22 mouse cellular contexts compared by ENCODE assay signal in the genomic region with DNA sequence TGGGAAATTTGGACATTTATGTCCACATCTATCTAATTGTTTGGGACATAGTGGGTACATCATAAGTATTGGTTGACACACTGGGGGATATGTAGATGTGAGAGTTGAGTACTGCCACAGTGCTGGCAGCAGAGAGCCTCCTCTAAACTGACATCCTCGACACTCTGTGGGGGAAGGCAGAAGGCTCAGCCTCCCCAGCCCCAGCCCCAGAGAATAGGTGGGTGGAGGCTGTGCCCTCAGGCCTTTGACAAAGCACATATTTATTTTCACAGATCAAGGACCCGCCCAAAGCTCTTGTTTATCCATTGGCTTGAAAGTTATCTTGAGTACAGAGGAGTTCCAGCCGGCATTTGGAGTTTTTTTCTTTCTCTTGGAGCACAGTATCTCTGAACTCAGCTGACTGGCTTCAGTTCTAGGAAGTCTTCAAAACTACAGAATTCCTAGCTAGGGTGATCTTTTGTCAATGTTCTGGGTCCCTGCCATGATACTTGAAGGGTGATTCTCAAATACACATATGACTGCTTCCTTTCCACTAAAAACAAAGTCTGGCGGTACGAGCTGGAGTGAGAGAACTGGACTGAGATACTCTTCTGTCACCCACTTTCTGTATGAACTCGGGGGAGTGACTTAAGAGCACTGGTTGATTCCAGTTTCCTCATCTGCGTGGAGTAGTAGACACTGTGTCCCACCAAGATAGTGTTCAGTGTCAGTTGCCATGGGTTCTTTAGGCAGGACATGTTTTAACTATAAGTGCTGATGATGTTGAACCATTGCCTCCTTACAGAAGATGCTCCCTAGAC. TPM values are rescaled to one million over a fixed set of nuclear protein-coding genes. Genes with fewer than 3 reads are reported as not detected.
DNase-seq lines count a peak whose midpoint lies in the region; ATAC-seq and TF ChIP-seq lines count a peak whose summit lies in the region.
"Had no signal": no experiment of that assay in that cellular context is flagged by ENCODE, and none has a peak within 500 bp of the region (broad histone marks: within the 10 kb centered on the region; RNA-seq: fewer than 3 reads in every experiment).

No protein-coding gene starts in this region.

- TF ChIP-seq CTCF in kidney, postnatal 0 days (IDR thresholded peaks at IDR 0.05; ENCODE audit: low read depth): no peak
- no peak for TF ChIP-seq CTCF in lung, postnatal 0 days (IDR thresholded peaks at IDR 0.05)
- no peak for TF ChIP-seq CTCF in stomach, postnatal 0 days (IDR thresholded peaks at IDR 0.05; ENCODE audit: low read depth)

- no peak overlapping the region for H3K9ac ChIP-seq in kidney, postnatal 0 days (ENCODE audit: low read depth, low read length)
- H3K9ac ChIP-seq in lung, postnatal 0 days (replicated peaks; ENCODE audit: low read depth): no peak overlapping the region
- no peak overlapping the region for H3K9ac ChIP-seq in stomach, postnatal 0 days (ENCODE audit: low read length)
- H3K9ac ChIP-seq: hindbrain, embryonic 12.5 days; limb, embryonic 12.5 days; liver, embryonic 13.5 days; midbrain, embryonic 12.5 days had no signal

- WGBS in kidney, postnatal 0 days: 56% methylated on average over 7 of the region's 7 CpGs
- 19% methylated on average over 7 of the region's 7 CpGs for WGBS in lung, postnatal 0 days
- 29% methylated on average over 7 of the region's 7 CpGs for WGBS in stomach, postnatal 0 days

- no peaks in the 10 kb centered on the region for H3K4me1 ChIP-seq in kidney, postnatal 0 days (replicated peaks; ENCODE audit: insufficient read depth, low read length)
- 0 out of 2 replicates have a peak, but pooled peaks cover 6% of the 10 kb centered on the region for H3K4me1 ChIP-seq in lung, postnatal 0 days (ENCODE audit: insufficient read depth, low read depth, low read length)
- H3K4me1 ChIP-seq in stomach, postnatal 0 days (replicated peaks; ENCODE audit: control insufficient read depth, insufficient read depth): 0 out of 2 replicates have a peak, but pooled peaks cover 4% of the 10 kb centered on the region
- H3K4me1 ChIP-seq: hindbrain, embryonic 12.5 days; midbrain, embryonic 12.5 days had no signal

- ATAC-seq in kidney, postnatal 0 days (replicated peaks; ENCODE audit: low FRiP score, low read depth): no peak
- ATAC-seq in lung, postnatal 0 days: peak; percentile 82
- peak; percentile 78 for ATAC-seq in stomach, postnatal 0 days (ENCODE audit: low FRiP score, low TSS enrichment)
- ATAC-seq: inflammation-experienced regulatory T-cells, adult 6 months had no signal

- no peaks in the 10 kb centered on the region for H3K36me3 ChIP-seq in kidney, postnatal 0 days (ENCODE audit: insufficient read depth, low read length)
- H3K36me3 ChIP-seq in lung, postnatal 0 days (ENCODE audit: insufficient read depth, low read length): no peaks in the 10 kb centered on the region
- H3K36me3 ChIP-seq in stomach, postnatal 0 days (ENCODE audit: control insufficient read depth, insufficient read depth, low read length): no peaks in the 10 kb centered on the region
- H3K36me3 ChIP-seq: embryonic facial prominence, embryonic 10.5 days; hindbrain, embryonic 12.5 days; limb, embryonic 12.5 days; liver, embryonic 13.5 days; midbrain, embryonic 12.5 days had no signal

- no peak overlapping the region for H3K27ac ChIP-seq in kidney, postnatal 0 days
- peak overlapping the region; percentile 11; the same call in 1 of the 2 replicates for H3K27ac ChIP-seq in lung, postnatal 0 days (ENCODE audit: low read length)
- H3K27ac ChIP-seq in stomach, postnatal 0 days (replicated peaks): no peak overlapping the region
- H3K27ac ChIP-seq: embryonic facial prominence, embryonic 10.5 days; heart, adult 2 months; hindbrain, embryonic 12.5 days; limb, embryonic 12.5 days; liver, embryonic 13.5 days; midbrain, embryonic 12.5 days had no signal

- no peak overlapping the region for H3K4me2 ChIP-seq in kidney, postnatal 0 days (ENCODE audit: low read length)
- H3K4me2 ChIP-seq in lung, postnatal 0 days (replicated peaks; ENCODE audit: low read depth, low read length): no peak overlapping the region
- no peak overlapping the region; the same call in 1 of the 2 replicates for H3K4me2 ChIP-seq in stomach, postnatal 0 days (replicated peaks; ENCODE audit: low read depth)
- H3K4me2 ChIP-seq: hindbrain, embryonic 12.5 days; limb, embryonic 12.5 days; liver, embryonic 13.5 days; midbrain, embryonic 12.5 days had no signal

- no peaks in the 10 kb centered on the region for H3K9me3 ChIP-seq in kidney, postnatal 0 days (replicated peaks; ENCODE audit: low read length)
- H3K9me3 ChIP-seq in lung, postnatal 0 days (ENCODE audit: low read length): no peaks in the 10 kb centered on the region
- H3K9me3 ChIP-seq in stomach, postnatal 0 days (ENCODE audit: control insufficient read depth, low read length): no peaks in the 10 kb centered on the region
- H3K9me3 ChIP-seq: limb, embryonic 12.5 days; liver, embryonic 13.5 days had no signal

- TF ChIP-seq EP300 in lung, postnatal 0 days (IDR thresholded peaks at IDR 0.05): peak; percentile 83
- TF ChIP-seq EP300 in stomach, postnatal 0 days (optimal IDR thresholded peaks at IDR 0.05): no peak

- H3K4me3 ChIP-seq in kidney, postnatal 0 days (replicated peaks; ENCODE audit: low read depth, low read length): no peak overlapping the region
- no peak overlapping the region for H3K4me3 ChIP-seq in lung, postnatal 0 days (ENCODE audit: low read depth, low read length)
- H3K4me3 ChIP-seq in stomach, postnatal 0 days (ENCODE audit: low read depth, low read length): no peak overlapping the region
- H3K4me3 ChIP-seq: embryonic facial prominence, embryonic 10.5 days; heart, adult 2 months; hindbrain, embryonic 12.5 days; limb, embryonic 12.5 days; liver, embryonic 13.5 days; midbrain, embryonic 12.5 days had no signal

- peak; percentile 92 for DNase-seq in heart, adult 11 months
- no peak for DNase-seq in heart, adult 8-10 months (ENCODE audit: low spot score)
- peak; percentile 67 for DNase-seq in kidney, postnatal 0 days (ENCODE audit: low spot score)
- no peak for DNase-seq in kidney, postnatal 14 days
- peak; percentile 82 for DNase-seq in lung, postnatal 0 days (ENCODE audit: low spot score)
- no peak for DNase-seq in stomach, postnatal 0 days (ENCODE audit: low spot score)
- DNase-seq in B cell, adult 2 months: no peak
- DNase-seq in right cerebral cortex, adult 2 months (ENCODE audit: low spot score in 2 of 2): no peak
- DNase-seq: adrenal gland, adult 2 months; cerebellum, adult 2 months; gastrocnemius, postnatal 14 days; liver, embryonic 13.5 days; retina, postnatal 1 day; right cerebral cortex, postnatal 4 days; thymus, adult 2 months had no signal

- H3K27me3 ChIP-seq in kidney, postnatal 0 days (ENCODE audit: insufficient read depth, low read length): no peaks in the 10 kb centered on the region
- no peaks in the 10 kb centered on the region for H3K27me3 ChIP-seq in lung, postnatal 0 days (replicated peaks; ENCODE audit: insufficient read depth, low read length)
- no peaks in the 10 kb centered on the region for H3K27me3 ChIP-seq in stomach, postnatal 0 days (ENCODE audit: control insufficient read depth, insufficient read depth, low read length)
- H3K27me3 ChIP-seq: hindbrain, embryonic 12.5 days; limb, embryonic 12.5 days; liver, embryonic 13.5 days; midbrain, embryonic 12.5 days had no signal

RNA-seq across cellular contexts. Expression of a gene that starts 43.0 kb away (rescaled TPM):
- 10 to 100 TPM; 12.3 to 19.3 (median 17.8) TPM for total RNA-seq in heart, adult 8-10 months (2022)
- polyA plus RNA-seq in kidney, postnatal 0 days (2015; fragmentation: Nextera tagmentation; extraction: Ambion mirVana): 114 TPM in 2 replicates
- polyA plus RNA-seq in lung, postnatal 0 days (2015; fragmentation: Nextera tagmentation; extraction: Ambion mirVana): 78.6 and 86.6 TPM in 2 replicates
- polyA plus RNA-seq in stomach, postnatal 0 days (2015; fragmentation: Nextera tagmentation; extraction: Ambion mirVana): 58.3 and 67.7 TPM in 2 replicates
- total RNA-seq: monocyte, adult 5-6 weeks had no signal
- polyA plus RNA-seq: inflammation-experienced regulatory T-cells, adult 6 months had no signal

Comparison
In these comparisons a context has a peak if more than half of its experiments do, and no peak if none do; other contexts are left out.
1. DNase-seq: peak in heart, adult 11 months (single experiment), kidney, postnatal 0 days (single experiment) and lung, postnatal 0 days (single experiment); none in heart, adult 8-10 months (single experiment), kidney, postnatal 14 days (single experiment), stomach, postnatal 0 days (single experiment), B cell, adult 2 months (0 of 2) and right cerebral cortex, adult 2 months (0 of 2).